ENCODE assay signal across 13 mouse cellular contexts in genomic region chr1:167915578-167916275, GRCm38 (mm10).
DNase-seq lines count a peak whose midpoint lies in the region; ATAC-seq and TF ChIP-seq lines count a peak whose summit lies in the region.
"Had no signal": no experiment of that assay in that cellular context is flagged by ENCODE, and none has a peak within 500 bp of the region (broad histone marks: within the 10 kb centered on the region; RNA-seq: fewer than 3 reads in every experiment).

No protein-coding gene starts in this region.

- WGBS in midbrain, embryonic 11.5 days: 53% methylated on average over 6 of the region's 6 CpGs
- whole genome bisulfite sequencing in midbrain, embryonic 15.5 days: 71% methylated on average over 6 of the region's 6 CpGs
- WGBS in neural tube, embryonic 14.5 days: 65% methylated on average over 6 of the region's 6 CpGs

- H3K27me3 ChIP-seq in midbrain, embryonic 11.5 days (ENCODE audit: control insufficient read depth, insufficient read depth, low read length): no peaks in the 10 kb centered on the region
- no peaks in the 10 kb centered on the region for H3K27me3 ChIP-seq in midbrain, embryonic 15.5 days (replicated peaks)
- no peaks in the 10 kb centered on the region for H3K27me3 ChIP-seq in neural tube, embryonic 14.5 days (ENCODE audit: control insufficient read depth, insufficient read depth, low read length)
- H3K27me3 ChIP-seq: limb, embryonic 15.5 days; stomach, embryonic 15.5 days had no signal

- H3K4me3 ChIP-seq in midbrain, embryonic 11.5 days (ENCODE audit: low read depth, low read length): no peak overlapping the region
- no peak overlapping the region for H3K4me3 ChIP-seq in midbrain, embryonic 15.5 days
- H3K4me3 ChIP-seq in ES-E14 (ENCODE audit: insufficient read depth in 1 of 2, low read depth in 1 of 2, low read length in 2 of 2, poor library complexity in 1 of 2, severe bottlenecking in 1 of 2): 0 out of 4 replicates have a peak overlapping the region, but pooled peaks of 1 of the 2 experiments have one; percentile 8
- no peak overlapping the region for H3K4me3 ChIP-seq in neural tube, embryonic 14.5 days (ENCODE audit: low read depth, low read length)
- H3K4me3 ChIP-seq: heart, embryonic 13.5 days; limb, embryonic 15.5 days; stomach, embryonic 15.5 days had no signal

- in situ Hi-C loops in ES-E14 (cut with MboI; ENCODE audit: low sequenced_read_pairs in 2 of 2, unreplicated experiment in 2 of 2): loop anchor here in 1 of 2 experiments (25.0 kb wide), 1 partner anchor 503 kb away; no protein-coding TSS in a partner anchor

- no peaks in the 10 kb centered on the region for H3K36me3 ChIP-seq in midbrain, embryonic 11.5 days (ENCODE audit: control insufficient read depth, insufficient read depth, low read length)
- H3K36me3 ChIP-seq in midbrain, embryonic 15.5 days (replicated peaks): no peaks in the 10 kb centered on the region
- H3K36me3 ChIP-seq in ES-E14 (ENCODE audit: control insufficient read depth, insufficient read depth, low read length, poor library complexity, severe bottlenecking): no peaks in the 10 kb centered on the region
- H3K36me3 ChIP-seq in neural tube, embryonic 14.5 days (ENCODE audit: control insufficient read depth, insufficient read depth, low read length): no peaks in the 10 kb centered on the region
- H3K36me3 ChIP-seq: G1E; heart, embryonic 13.5 days; limb, embryonic 15.5 days; stomach, embryonic 15.5 days had no signal

- no peak overlapping the region for H3K27ac ChIP-seq in midbrain, embryonic 11.5 days (ENCODE audit: low read depth, low read length)
- no peak overlapping the region for H3K27ac ChIP-seq in midbrain, embryonic 15.5 days
- H3K27ac ChIP-seq in ES-E14 (ENCODE audit: insufficient read depth, low read depth, low read length, poor library complexity, severe bottlenecking): peak overlapping the region; percentile 77
- H3K27ac ChIP-seq in neural tube, embryonic 14.5 days (ENCODE audit: low read depth, low read length): no peak overlapping the region
- H3K27ac ChIP-seq: gastrocnemius, adult 2 months; heart, embryonic 13.5 days; limb, embryonic 15.5 days; stomach, embryonic 15.5 days had no signal

- DNase-seq in midbrain, embryonic 11.5 days (ENCODE audit: low spot score, missing footprints): no peak
- DNase-seq in ES-E14 (ENCODE audit: low read depth, low spot score) (peak; percentile 45), WW6 (ENCODE audit: low read depth, low spot score) (peak; percentile 36)
- no peak for DNase-seq in ovary, adult 18-20 months (ENCODE audit: low spot score)
- DNase-seq: heart, adult 11 months had no signal

- H3K4me2 ChIP-seq in midbrain, embryonic 11.5 days: no peak overlapping the region
- no peak overlapping the region for H3K4me2 ChIP-seq in midbrain, embryonic 15.5 days
- H3K4me2 ChIP-seq in neural tube, embryonic 14.5 days (ENCODE audit: low read depth, low read length): no peak overlapping the region
- H3K4me2 ChIP-seq: heart, embryonic 13.5 days; limb, embryonic 15.5 days; stomach, embryonic 15.5 days had no signal

- H3K9me3 ChIP-seq in midbrain, embryonic 11.5 days (ENCODE audit: control insufficient read depth, low read length): no peaks in the 10 kb centered on the region
- no peaks in the 10 kb centered on the region for H3K9me3 ChIP-seq in midbrain, embryonic 15.5 days
- H3K9me3 ChIP-seq in ES-E14 (ENCODE audit: control insufficient read depth, insufficient read depth, low read depth, low read length): no peaks in the 10 kb centered on the region
- no peaks in the 10 kb centered on the region for H3K9me3 ChIP-seq in neural tube, embryonic 14.5 days (ENCODE audit: control insufficient read depth, low read length)
- H3K9me3 ChIP-seq: limb, embryonic 15.5 days; stomach, embryonic 15.5 days had no signal

- no peaks in the 10 kb centered on the region for H3K4me1 ChIP-seq in midbrain, embryonic 11.5 days (ENCODE audit: control insufficient read depth, insufficient read depth, low read length)
- peaks cover 5% of the 10 kb centered on the region; the same call in 1 of the 2 replicates for H3K4me1 ChIP-seq in midbrain, embryonic 15.5 days
- peaks cover 6 to 9% of the 10 kb centered on the region in 2 experiments for H3K4me1 ChIP-seq in ES-E14 (ENCODE audit: control insufficient read depth in 2 of 2, insufficient read depth in 2 of 2, low read length in 2 of 2, poor library complexity in 1 of 2)
- peaks cover 5% of the 10 kb centered on the region; the same call in 1 of the 2 replicates for H3K4me1 ChIP-seq in neural tube, embryonic 14.5 days (ENCODE audit: control insufficient read depth, insufficient read depth, low read length)
- H3K4me1 ChIP-seq: heart, embryonic 13.5 days; limb, embryonic 15.5 days; stomach, embryonic 15.5 days had no signal

- H3K9ac ChIP-seq in midbrain, embryonic 11.5 days (ENCODE audit: low read length): no peak overlapping the region
- no peak overlapping the region for H3K9ac ChIP-seq in midbrain, embryonic 15.5 days
- no peak overlapping the region for H3K9ac ChIP-seq in ES-E14 (ENCODE audit: insufficient read depth, low read depth, low read length, poor library complexity, severe bottlenecking)
- H3K9ac ChIP-seq in neural tube, embryonic 14.5 days (replicated peaks; ENCODE audit: low read depth, low read length): no peak overlapping the region
- H3K9ac ChIP-seq: heart, embryonic 13.5 days; limb, embryonic 15.5 days; stomach, embryonic 15.5 days had no signal

- ATAC-seq in midbrain, embryonic 11.5 days (ENCODE audit: low FRiP score): peak; percentile 51
- no peak for ATAC-seq in midbrain, embryonic 15.5 days (replicated peaks)
- peak; percentile 28; the same call in 1 of the 2 replicates for ATAC-seq in neural tube, embryonic 14.5 days (ENCODE audit: low read depth)
- no peak for ATAC-seq in granulocyte monocyte progenitor cell, adult 5-6 weeks (replicated peaks; ENCODE audit: poor library complexity, severe bottlenecking)

TF ChIP-seq in ES-E14, 5 proteins besides CTCF, POLR2A, EP300 and RAD21:
- TF ChIP-seq ZC3H11A (IDR thresholded peaks at IDR 0.05; ENCODE audit: borderline replicate concordance, low read depth, low read length) (no peak), MAFK (IDR thresholded peaks at IDR 0.05; ENCODE audit: insufficient read depth, low read depth, low read length) (peak; percentile 93)

Comparison
In these comparisons a context has a peak if more than half of its experiments do, and no peak if none do; other contexts are left out.
1. ATAC-seq: peak in midbrain, embryonic 11.5 days (single experiment) and neural tube, embryonic 14.5 days (single experiment); none in midbrain, embryonic 15.5 days (single experiment) and granulocyte monocyte progenitor cell, adult 5-6 weeks (single experiment).
2. DNase-seq: peak in ES-E14 (single experiment) and WW6 (single experiment); none in midbrain, embryonic 11.5 days (single experiment) and ovary, adult 18-20 months (single experiment).